Mouse (Mus musculus) cerebellum, adult 11-12 months (tissue): ENCODE measurements around the gene Lgals4.
"Not testable (repeated sequence)": the region's sequence is repeated elsewhere in the genome, so short reads cannot be mapped to it uniquely, and the experiment has no call there.

Experiments used
- DNase-seq: peaks from one replicate; pipeline ENCODE4 v3.0.0; 2022

The Lgals4 gene

GRCm38 (mm10) chr7:28867508-28868340 is 34.1 kb downstream of the Lgals4 start:
- DNase-seq: peak; percentile 64

GRCm38 (mm10) chr7:28870901-28871664 is 37.4 kb downstream of the Lgals4 start:
- DNase-seq: no peak

GRCm38 (mm10) chr7:28874565-28874964 is 40.9 kb downstream of the Lgals4 start:
- no peak for DNase-seq

- no peak for DNase-seq
Observed at GRCm38 (mm10) chr7:28876099-28876498, 42.4 kb downstream of the Lgals4 start.

GRCm38 (mm10) chr7:28877155-28877554 is 43.5 kb downstream of the Lgals4 start:
- no peak for DNase-seq

- DNase-seq: no peak
Observed at GRCm38 (mm10) chr7:28877856-28878255, 44.2 kb downstream of the Lgals4 start.

- DNase-seq: no peak
Observed at GRCm38 (mm10) chr7:28879606-28880005, 46.0 kb downstream of the Lgals4 start.

GRCm38 (mm10) chr7:28880554-28880953 is 46.9 kb downstream of the Lgals4 start:
- no peak for DNase-seq

GRCm38 (mm10) chr7:28881199-28881598 is 47.5 kb downstream of the Lgals4 start, which contains the start of gene Capn12:
Gene Capn12, plus strand, starts transcription at chr7:28881422.
- no peak for DNase-seq

- no peak for DNase-seq
Observed at GRCm38 (mm10) chr7:28883039-28883438, 49.4 kb downstream of the Lgals4 start.

GRCm38 (mm10) chr7:28883704-28884103 is 50.0 kb downstream of the Lgals4 start:
- not testable (repeated sequence) for DNase-seq

- DNase-seq: no peak
Observed at GRCm38 (mm10) chr7:28886486-28886885, 52.8 kb downstream of the Lgals4 start.

GRCm38 (mm10) chr7:28888701-28889161 is 55.1 kb downstream of the Lgals4 start:
- DNase-seq: no peak
